Mouse (Mus musculus) midbrain, embryonic 14.5 days (tissue): ENCODE measurements around the gene Alox5. TPM values are rescaled to one million over a fixed set of nuclear protein-coding genes. Genes with fewer than 3 reads are reported as not detected.
A peak's percentile ranks its signal among the peaks of the same experiment; 100 is the strongest.
"Not testable (repeated sequence)": the region's sequence is repeated elsewhere in the genome, so short reads cannot be mapped to it uniquely, and the experiment has no call there.

ENCODE experiments used
- ATAC-seq: fragments of 200-750 bp; cut with Nextera tagmentation; 2 replicates; pipeline ENCODE4 v1.8.0; 2017; ENCODE audit warnings: moderate number of reproducible peaks, moderate library complexity; ENCODE audit not compliant: low FRiP score, low TSS enrichment
- DNase-seq: peaks from one replicate; pipeline ENCODE4 v3.0.0-alpha.2; 2015
- H3K27ac ChIP-seq: fragments of 300-500 bp; sonication (generic); replicated peaks from 2 replicates; pipeline ENCODE4 v1.5.1; 2014; ENCODE audit warnings: mild to moderate bottlenecking, low read depth, low read length, moderate library complexity
- H3K27me3 ChIP-seq: fragments of 300-500 bp; sonication (generic); 2 replicates; pipeline ENCODE4 v1.6.1; 2014; ENCODE audit warnings: low read length, control low read depth, mixed read lengths; ENCODE audit not compliant: control insufficient read depth, insufficient read depth
- H3K36me3 ChIP-seq: fragments of 300-500 bp; sonication (generic); 2 replicates; pipeline ENCODE4 v1.6.1; 2014; ENCODE audit warnings: low read length, control low read depth; ENCODE audit not compliant: control insufficient read depth, insufficient read depth
- H3K4me1 ChIP-seq: fragments of 300-500 bp; sonication (generic); 2 replicates; pipeline ENCODE4 v1.6.1; 2014; ENCODE audit warnings: mild to moderate bottlenecking, antibody characterized with exemption, low read length, control low read depth; ENCODE audit not compliant: control insufficient read depth, insufficient read depth
- H3K4me2 ChIP-seq: fragments of 300-500 bp; sonication (generic); 2 replicates; pipeline ENCODE4 v1.6.1; 2014; ENCODE audit warnings: mild to moderate bottlenecking, low read length, moderate library complexity
- H3K4me3 ChIP-seq: fragments of 300-500 bp; sonication (generic); replicated peaks from 2 replicates; pipeline ENCODE4 v1.5.1; 2014; ENCODE audit warnings: low read depth, low read length
- H3K9ac ChIP-seq: fragments of 300-500 bp; sonication (generic); replicated peaks from 2 replicates; pipeline ENCODE4 v1.6.1; 2014; ENCODE audit warnings: mild to moderate bottlenecking, low read length, moderate library complexity
- H3K9me3 ChIP-seq: fragments of 300-500 bp; sonication (generic); 2 replicates; pipeline ENCODE4 v1.6.1; 2016; ENCODE audit warnings: low read length, control low read depth, mixed read lengths; ENCODE audit not compliant: control insufficient read depth
- WGBS: fragments of 180-500 bp; shearing (Covaris S2); extraction: QIAGEN DNeasy Blood & Tissue Kit; methylation state at CpG from one replicate; pipeline ENCODE4 v1.1.7; 2014; 5-methylcytosine and 5-hydroxymethylcytosine counted together
- polyA plus RNA-seq: library from polyadenylated mRNA; unstranded; fragments of >200 nt; fragmentation: Nextera tagmentation; extraction: Ambion mirVana; gene quantifications from 2 replicates; pipeline ENCODE4 v1.2.1, GENCODE M21; 2014

Alox5 gene
- 0.36 and 0.38 TPM in 2 replicates for polyA plus RNA-seq

DNA sequence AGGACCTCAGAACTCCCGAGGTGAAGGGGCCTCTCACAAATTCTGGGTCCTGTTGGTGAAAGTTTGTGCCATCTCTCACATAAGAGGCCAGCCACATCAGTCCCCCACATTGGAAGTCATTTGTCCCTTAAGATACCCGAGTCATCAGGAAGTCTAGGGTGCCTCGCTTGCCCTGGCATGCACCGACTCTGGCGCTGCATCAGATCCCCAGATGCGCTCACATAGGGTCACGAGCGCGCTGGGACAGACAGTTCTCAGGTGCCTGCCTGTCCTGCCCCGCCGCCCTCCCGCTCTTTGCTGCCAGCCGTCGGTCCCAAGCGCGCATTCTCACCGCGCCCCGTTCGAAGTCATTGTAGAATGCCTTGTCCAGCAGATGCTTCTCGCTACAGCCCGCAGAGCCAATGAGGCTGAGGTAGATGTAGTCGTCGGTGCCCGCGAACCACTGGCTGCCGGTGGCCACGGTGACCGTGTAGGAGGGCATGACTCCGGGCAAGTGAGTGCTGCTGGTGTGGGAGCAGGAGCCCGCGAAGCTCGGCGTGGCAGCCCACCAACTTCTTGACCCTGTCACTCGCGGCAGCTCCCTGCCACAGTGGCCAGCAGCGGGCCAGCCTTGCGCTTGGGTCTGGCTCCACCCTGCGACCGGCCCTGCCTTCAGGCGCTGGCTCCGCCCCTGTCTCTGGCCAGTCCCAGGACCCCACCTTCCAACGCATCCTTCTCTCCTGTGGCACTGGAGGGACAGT, at the start of gene Alox5:
Gene Alox5, minus strand, starts transcription at position 635 of the 740 bp plus-strand sequence.
- Histone ChIP-seq H3K4me3 (peak within 1 kb of the TSS; percentile 25), H3K27ac (no peak within 1 kb of the TSS), H3K4me1 (0 out of 2 replicates have a peak, but pooled peaks cover 6% of the 10 kb centered on the region), H3K9ac (0 out of 2 replicates have a peak within 1 kb of the TSS, but pooled peaks have one; percentile 29), H3K4me2 (peak within 1 kb of the TSS; percentile 63), H3K36me3 (no peaks in the 10 kb centered on the region), H3K27me3 (peaks cover 16% of the 10 kb centered on the region; the same call in 1 of the 2 replicates), H3K9me3 (no peaks in the 10 kb centered on the region)
- ATAC-seq (no peak; the same call in 1 of the 2 replicates), DNase-seq (peak; percentile 27)
- WGBS = 2% methylated on average over 43 of the region's 43 CpGs

DNA sequence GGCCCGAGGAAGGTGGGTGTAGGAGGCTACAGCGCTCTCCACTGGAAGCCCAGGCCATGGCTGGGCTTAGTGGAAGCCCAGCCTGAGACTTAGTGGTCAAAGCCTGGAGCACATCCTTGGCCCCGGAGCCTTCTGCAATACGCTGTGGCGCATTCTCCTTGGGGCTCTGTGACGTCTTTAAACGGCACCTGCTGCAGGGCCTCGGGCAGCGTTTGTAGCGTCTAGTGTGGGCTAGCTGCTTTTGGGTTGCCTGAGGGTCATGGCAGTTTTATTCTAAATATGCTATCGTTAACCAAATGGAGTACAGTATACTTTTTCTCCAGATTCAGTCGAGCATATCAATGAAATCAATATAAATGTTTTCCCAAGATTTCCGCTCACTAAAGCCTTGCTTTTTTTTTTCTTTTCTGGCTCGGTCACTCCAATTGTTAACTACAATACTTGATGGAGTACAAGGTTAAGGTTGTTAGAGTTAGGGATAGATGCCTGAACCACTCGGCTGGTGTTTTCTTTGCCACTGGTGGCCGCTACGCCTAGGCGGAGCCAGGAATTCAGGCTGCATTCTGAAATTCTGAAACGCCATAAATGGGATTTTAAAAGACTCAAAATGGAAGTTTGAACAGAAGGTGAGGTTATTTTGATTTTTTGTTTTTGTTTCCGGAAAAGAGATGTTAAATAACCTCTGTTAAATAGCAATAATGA, 45.5 kb upstream of the Alox5 start, which contains the start of gene Olfr212:
Gene Olfr212, plus strand, starts transcription at position 215 of the 702 bp plus-strand sequence.
- not testable (repeated sequence) for H3K27ac ChIP-seq, H3K4me3 ChIP-seq, H3K4me1 ChIP-seq, ATAC-seq, H3K27me3 ChIP-seq, DNase-seq, H3K9me3 ChIP-seq, H3K9ac ChIP-seq, H3K4me2 ChIP-seq, H3K36me3 ChIP-seq
- WGBS = 93% methylated on average over 19 of the region's 20 CpGs

DNA sequence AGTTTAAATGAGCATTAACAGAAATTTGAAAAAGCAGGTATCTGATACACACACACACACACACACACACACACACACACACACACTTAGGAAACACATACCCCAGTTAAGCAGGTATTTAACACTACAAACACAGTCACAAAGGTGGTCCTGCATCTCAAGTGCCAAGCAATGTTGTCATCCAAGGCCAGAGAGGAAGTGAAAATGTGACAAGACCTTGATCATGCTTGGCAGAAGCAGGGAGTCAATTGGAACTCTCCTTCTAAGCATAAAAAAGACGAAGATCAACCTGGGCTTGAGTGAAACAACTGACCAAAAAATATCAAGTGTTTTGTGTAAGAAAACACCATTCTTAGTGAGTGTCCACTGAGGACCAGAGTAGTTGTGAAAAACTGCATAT, 35.0 kb upstream of the Alox5 start:
- Histone ChIP-seq H3K4me3 (no peak overlapping the region), H3K27ac (no peak overlapping the region), H3K4me2 (no peak overlapping the region), H3K4me1 (no peaks in the 10 kb centered on the region), H3K27me3 (no peaks in the 10 kb centered on the region), H3K9me3 (no peaks in the 10 kb centered on the region), H3K9ac (no peak overlapping the region), H3K36me3 (no peaks in the 10 kb centered on the region)
- 86% methylated on average over 1 of the region's 1 CpGs for WGBS
- DNase-seq (no peak), ATAC-seq (no peak)

DNA sequence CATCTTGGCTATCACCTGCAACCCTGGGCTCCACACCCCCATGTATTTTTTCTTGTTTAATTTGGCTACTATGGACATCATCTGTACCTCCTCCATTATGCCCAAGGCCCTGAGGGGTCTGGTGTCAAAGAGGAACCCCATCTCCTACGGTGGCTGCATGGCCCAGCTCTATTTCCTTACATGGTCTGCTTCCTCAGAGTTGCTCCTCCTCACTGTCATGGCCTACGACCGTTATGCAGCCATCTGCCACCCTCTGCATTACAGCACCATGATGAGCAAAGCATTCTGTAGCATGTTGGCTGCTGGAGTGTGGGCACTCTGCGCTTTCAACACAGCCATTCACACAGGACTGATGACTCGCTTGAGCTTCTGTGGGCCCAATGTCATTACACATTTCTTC, 32.8 kb upstream of the Alox5 start:
- WGBS = 86% methylated on average over 5 of the region's 5 CpGs
- Histone ChIP-seq H3K4me1 (no peaks in the 10 kb centered on the region), H3K9ac (no peak overlapping the region), H3K36me3 (no peaks in the 10 kb centered on the region), H3K4me3 (no peak overlapping the region), H3K27ac (no peak overlapping the region), H3K4me2 (no peak overlapping the region), H3K27me3 (no peaks in the 10 kb centered on the region), H3K9me3 (no peaks in the 10 kb centered on the region)
- DNase-seq (no peak), ATAC-seq (no peak)

DNA sequence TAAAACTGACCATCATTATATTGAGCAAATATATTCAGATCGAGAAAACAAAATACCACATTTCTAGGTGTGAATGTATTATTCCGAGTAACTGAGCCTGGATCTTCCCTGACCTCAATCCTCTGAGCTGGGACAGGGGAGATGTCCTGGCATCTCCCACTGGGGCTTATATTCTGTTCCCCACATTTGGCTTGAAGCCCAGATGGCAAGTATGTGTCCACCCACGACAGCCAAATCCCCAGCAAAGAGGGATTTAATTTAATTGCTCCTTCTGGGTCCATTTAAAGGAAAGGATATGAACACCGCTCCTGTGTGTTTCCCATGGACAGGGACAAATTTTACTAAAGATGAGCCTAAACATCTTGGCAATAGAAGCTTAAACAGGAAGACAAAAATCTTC, 27.8 kb upstream of the Alox5 start, which contains the start of gene Olfr211:
Gene Olfr211, plus strand, starts transcription at position 301 of the 400 bp plus-strand sequence.
- H3K27me3 ChIP-seq = no peaks in the 10 kb centered on the region
- H3K4me3 ChIP-seq = no peak within 1 kb of the TSS
- DNase-seq (peak; percentile 6), ATAC-seq (no peak)
- H3K9ac ChIP-seq = no peak within 1 kb of the TSS
- no peak within 1 kb of the TSS for H3K4me2 ChIP-seq
- 65% methylated on average over 4 of the region's 4 CpGs for WGBS
- H3K36me3 ChIP-seq = no peaks in the 10 kb centered on the region
- H3K9me3 ChIP-seq = no peaks in the 10 kb centered on the region
- no peaks in the 10 kb centered on the region for H3K4me1 ChIP-seq
- no peak within 1 kb of the TSS for H3K27ac ChIP-seq

DNA sequence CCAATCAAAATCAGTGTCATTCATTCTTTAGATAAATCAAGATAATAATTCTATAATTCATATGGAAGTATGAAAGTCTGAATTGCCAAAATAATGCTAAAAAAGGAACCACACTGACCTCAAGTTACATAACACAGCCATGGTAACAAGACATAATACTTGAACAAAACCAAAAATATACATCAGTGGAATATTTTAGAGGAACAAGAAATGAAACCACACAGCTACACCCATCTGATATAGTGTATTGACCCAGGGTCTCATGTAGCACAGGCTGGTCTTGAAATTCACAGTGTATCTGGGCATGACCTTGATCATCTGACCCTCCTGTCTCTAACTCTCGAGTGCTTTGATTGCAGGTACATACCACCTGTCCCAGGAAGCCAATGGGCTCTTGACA, 25.9 kb upstream of the Alox5 start:
- no peaks in the 10 kb centered on the region for H3K36me3 ChIP-seq
- no peak overlapping the region for H3K4me3 ChIP-seq
- no peaks in the 10 kb centered on the region for H3K4me1 ChIP-seq
- 66% methylated on average over 1 of the region's 1 CpGs for WGBS
- no peak overlapping the region for H3K9ac ChIP-seq
- no peak overlapping the region for H3K4me2 ChIP-seq
- ATAC-seq = no peak
- no peaks in the 10 kb centered on the region for H3K27me3 ChIP-seq
- H3K27ac ChIP-seq = no peak overlapping the region
- DNase-seq = no peak
- H3K9me3 ChIP-seq = no peaks in the 10 kb centered on the region

DNA sequence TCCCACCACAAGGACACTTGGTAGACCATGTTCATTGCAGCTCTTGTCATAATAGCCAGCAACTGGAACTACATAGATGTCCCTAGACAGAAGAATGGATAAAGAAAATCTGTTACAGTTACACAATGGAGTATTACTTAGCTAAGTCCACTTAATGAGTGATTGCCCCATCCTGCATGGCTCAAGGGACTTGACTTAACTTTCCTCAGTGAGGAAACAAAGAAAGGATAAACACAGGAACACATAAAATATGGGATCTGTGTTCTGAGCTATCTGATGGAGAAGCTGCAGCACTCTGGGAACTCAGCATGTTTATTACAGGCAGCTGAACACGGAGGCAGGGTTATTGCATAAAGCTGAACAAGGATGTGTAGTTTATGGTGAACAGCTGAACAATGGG, 24.1 kb upstream of the Alox5 start:
- Histone ChIP-seq H3K4me1 (no peaks in the 10 kb centered on the region), H3K27ac (no peak overlapping the region), H3K4me3 (no peak overlapping the region), H3K9ac (no peak overlapping the region), H3K36me3 (no peaks in the 10 kb centered on the region), H3K9me3 (no peaks in the 10 kb centered on the region), H3K27me3 (no peaks in the 10 kb centered on the region), H3K4me2 (no peak overlapping the region)
- no peak for DNase-seq
- no peak for ATAC-seq
- 80% methylated on average over 1 of the region's 1 CpGs for whole genome bisulfite sequencing

DNA sequence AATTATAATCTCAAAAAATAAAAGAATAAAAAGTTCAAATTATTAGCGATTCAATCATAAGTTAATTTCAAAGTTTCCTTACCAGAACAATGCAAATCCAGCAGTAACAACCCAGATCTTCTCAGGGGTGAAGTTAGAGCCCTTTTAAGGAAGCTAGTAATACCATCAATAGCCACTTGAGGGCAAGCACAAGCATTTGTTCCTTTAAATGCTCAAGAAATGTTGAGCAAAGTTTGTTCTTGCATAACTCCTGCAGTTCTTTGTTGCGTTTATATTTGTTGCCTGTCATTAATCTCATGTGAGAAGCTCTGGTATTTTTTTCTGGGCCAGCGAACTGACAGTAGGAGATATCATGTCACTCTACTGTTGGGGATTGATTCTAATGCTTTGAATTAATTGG, 7.1 kb upstream of the Alox5 start:
- DNase-seq (peak; percentile 61), ATAC-seq (no peak)
- H3K27me3 ChIP-seq = no peaks in the 10 kb centered on the region
- no peak overlapping the region for H3K4me3 ChIP-seq
- H3K27ac ChIP-seq = no peak overlapping the region
- H3K9me3 ChIP-seq = peaks cover 5% of the 10 kb centered on the region; the same call in 1 of the 2 replicates
- H3K9ac ChIP-seq = no peak overlapping the region
- H3K4me1 ChIP-seq = no peaks in the 10 kb centered on the region
- H3K36me3 ChIP-seq = no peaks in the 10 kb centered on the region
- no peak overlapping the region for H3K4me2 ChIP-seq
- 38% methylated on average over 3 of the region's 3 CpGs for WGBS
